Comparison of ENCODE assay signal across 15 mouse cellular contexts in the genomic region with DNA sequence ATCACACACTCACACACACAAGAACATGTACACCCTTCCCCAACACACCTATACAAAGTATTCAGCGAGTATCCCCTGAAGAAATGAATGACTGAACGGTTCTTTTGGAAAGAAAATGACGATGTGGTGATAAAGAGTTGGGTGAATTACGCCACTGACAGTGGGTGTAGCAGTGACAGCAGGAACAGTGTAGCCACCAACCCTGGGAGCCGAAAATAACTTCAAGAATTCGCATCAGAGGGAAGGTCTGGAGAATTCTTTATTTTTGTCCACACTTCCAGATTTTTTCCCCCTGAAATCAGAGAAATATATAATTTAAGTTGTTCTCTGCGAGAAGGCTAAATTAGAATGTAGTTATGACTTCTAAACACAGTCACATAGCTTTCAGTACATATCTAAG.
"Had no signal": no experiment of that assay in that cellular context is flagged by ENCODE, and none has a peak within 500 bp of the region (broad histone marks: within the 10 kb centered on the region; RNA-seq: fewer than 3 reads in every experiment).

No protein-coding gene starts in this region.

- H3K27ac ChIP-seq: kidney, postnatal 0 days; midbrain, embryonic 15.5 days; neural tube, embryonic 12.5 days; stomach, postnatal 0 days had no signal

- H3K36me3 ChIP-seq: midbrain, embryonic 15.5 days; neural tube, embryonic 12.5 days had no signal

- H3K27me3 ChIP-seq: megakaryocyte, embryonic 14.5 days; midbrain, embryonic 15.5 days; neural tube, embryonic 12.5 days had no signal

- H3K4me3 ChIP-seq: megakaryocyte, embryonic 14.5 days; midbrain, embryonic 15.5 days; neural tube, embryonic 12.5 days had no signal

- DNase-seq: kidney, adult 9 months; kidney, postnatal 36 days; layer of hippocampus, adult 9-11 months; layer of hippocampus, postnatal 36 days; lung, embryonic 14.5 days; lung, postnatal 10 days; lung, postnatal 4 days; right cerebral cortex, postnatal 25 days; thymus, adult 18-20 months; thymus, postnatal 14 days had no signal

- H3K9me3 ChIP-seq: midbrain, embryonic 15.5 days; neural tube, embryonic 12.5 days had no signal

- H3K4me1 ChIP-seq: megakaryocyte, embryonic 14.5 days; midbrain, embryonic 15.5 days; neural tube, embryonic 12.5 days had no signal
